Mouse (Mus musculus): ENCODE results near the gene Tmem120a. TPM values are rescaled to one million over a fixed set of nuclear protein-coding genes. Genes with fewer than 3 reads are reported as not detected.

Tmem120a gene
- 37.4 and 46.4 TPM in 2 replicates for polyA plus RNA-seq (2015; fragmentation: Nextera tagmentation; extraction: Ambion mirVana)

- ATAC-seq (ENCODE audit: low FRiP score, low TSS enrichment) (peak; percentile 97), DNase-seq (ENCODE audit: low spot score) (peak; percentile 98)
- no peaks in the 10 kb centered on the region for H3K27me3 ChIP-seq (ENCODE audit: control insufficient read depth, insufficient read depth, low read length)
- TF ChIP-seq EP300 (optimal IDR thresholded peaks at IDR 0.05) (no peak), CTCF (IDR thresholded peaks at IDR 0.05; ENCODE audit: low read depth) (peak; percentile 2; the same call in 1 of the 2 replicates)
- no peaks in the 10 kb centered on the region for H3K9me3 ChIP-seq (ENCODE audit: control insufficient read depth, low read length)
- H3K27ac ChIP-seq (replicated peaks), result peak within 1 kb of the TSS; percentile 79
- peak within 1 kb of the TSS; percentile 92 for H3K4me2 ChIP-seq (replicated peaks; ENCODE audit: low read depth)
- under 1% methylated on average over 58 of the region's 60 CpGs for WGBS
- H3K4me3 ChIP-seq (ENCODE audit: low read depth, low read length), result peak within 1 kb of the TSS; percentile 79
- 0 out of 2 replicates have a peak, but pooled peaks cover 3% of the 10 kb centered on the region for H3K36me3 ChIP-seq (ENCODE audit: control insufficient read depth, insufficient read depth, low read length)
- H3K4me1 ChIP-seq (replicated peaks; ENCODE audit: control insufficient read depth, insufficient read depth), result peaks cover 5% of the 10 kb centered on the region; the same call in 1 of the 2 replicates
- peak within 1 kb of the TSS; percentile 79 for H3K9ac ChIP-seq (ENCODE audit: low read length)
These were observed at the start of gene Tmem120a for GRCm38 (mm10) chr5:135743741-135744609. TSS of gene Tmem120a (minus strand) at chr5:135744448.

DNA sequence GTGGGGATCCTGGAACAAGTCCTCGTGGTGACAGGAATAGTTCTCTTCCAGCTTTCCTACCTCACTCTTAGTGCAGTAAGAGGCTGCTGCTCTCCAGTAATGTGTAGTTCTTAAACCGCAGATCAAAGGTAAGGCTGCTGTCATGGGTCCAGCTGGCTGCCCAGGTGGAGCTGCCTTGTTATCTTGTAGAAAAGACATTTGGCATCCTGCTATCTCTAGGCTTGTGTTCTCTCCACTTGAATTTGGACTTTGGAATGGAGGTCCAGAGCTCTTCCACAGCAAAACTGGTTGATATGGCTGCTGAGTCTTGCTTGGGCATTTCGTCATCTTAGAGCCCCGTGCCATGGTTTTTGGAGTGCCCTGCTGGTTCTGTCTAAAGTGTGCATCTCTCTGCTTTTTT is 38.7 kb upstream of the Tmem120a start:
- Histone ChIP-seq H3K4me3 (ENCODE audit: low read depth, low read length) (no peak overlapping the region), H3K36me3 (ENCODE audit: control insufficient read depth, insufficient read depth, low read length) (peaks cover 31% of the 10 kb centered on the region), H3K9me3 (ENCODE audit: control insufficient read depth, low read length) (no peaks in the 10 kb centered on the region), H3K9ac (ENCODE audit: low read length) (no peak overlapping the region), H3K27me3 (ENCODE audit: control insufficient read depth, insufficient read depth, low read length) (no peaks in the 10 kb centered on the region), H3K4me2 (replicated peaks; ENCODE audit: low read depth) (no peak overlapping the region), H3K4me1 (replicated peaks; ENCODE audit: control insufficient read depth, insufficient read depth) (0 out of 2 replicates have a peak, but pooled peaks cover 7% of the 10 kb centered on the region), H3K27ac (replicated peaks) (no peak overlapping the region)
- DNase-seq (ENCODE audit: low spot score) (no peak), ATAC-seq (ENCODE audit: low FRiP score, low TSS enrichment) (no peak)
- TF ChIP-seq CTCF (IDR thresholded peaks at IDR 0.05; ENCODE audit: low read depth), result no peak
- no peak for TF ChIP-seq EP300 (optimal IDR thresholded peaks at IDR 0.05)
- 77% methylated on average over 4 of the region's 4 CpGs for WGBS

GRCm38 (mm10) chr5:135780331-135780730 is 36.1 kb upstream of the Tmem120a start:
- no peak for ATAC-seq (ENCODE audit: low FRiP score, low TSS enrichment)
- no peak for DNase-seq (ENCODE audit: low spot score)
- Histone ChIP-seq H3K27ac (replicated peaks) (no peak overlapping the region), H3K4me1 (replicated peaks; ENCODE audit: control insufficient read depth, insufficient read depth) (0 out of 2 replicates have a peak, but pooled peaks cover 9% of the 10 kb centered on the region), H3K9me3 (ENCODE audit: control insufficient read depth, low read length) (no peaks in the 10 kb centered on the region), H3K27me3 (ENCODE audit: control insufficient read depth, insufficient read depth, low read length) (no peaks in the 10 kb centered on the region), H3K4me2 (replicated peaks; ENCODE audit: low read depth) (no peak overlapping the region), H3K4me3 (ENCODE audit: low read depth, low read length) (no peak overlapping the region), H3K36me3 (ENCODE audit: control insufficient read depth, insufficient read depth, low read length) (peaks cover 10% of the 10 kb centered on the region; the same call in 1 of the 2 replicates), H3K9ac (ENCODE audit: low read length) (peak overlapping the region; percentile 23; the same call in 1 of the 2 replicates)
- WGBS, result 64% methylated on average over 8 of the region's 8 CpGs
- no peak for TF ChIP-seq CTCF (IDR thresholded peaks at IDR 0.05; ENCODE audit: low read depth)
- TF ChIP-seq EP300 (optimal IDR thresholded peaks at IDR 0.05), result no peak

DNA sequence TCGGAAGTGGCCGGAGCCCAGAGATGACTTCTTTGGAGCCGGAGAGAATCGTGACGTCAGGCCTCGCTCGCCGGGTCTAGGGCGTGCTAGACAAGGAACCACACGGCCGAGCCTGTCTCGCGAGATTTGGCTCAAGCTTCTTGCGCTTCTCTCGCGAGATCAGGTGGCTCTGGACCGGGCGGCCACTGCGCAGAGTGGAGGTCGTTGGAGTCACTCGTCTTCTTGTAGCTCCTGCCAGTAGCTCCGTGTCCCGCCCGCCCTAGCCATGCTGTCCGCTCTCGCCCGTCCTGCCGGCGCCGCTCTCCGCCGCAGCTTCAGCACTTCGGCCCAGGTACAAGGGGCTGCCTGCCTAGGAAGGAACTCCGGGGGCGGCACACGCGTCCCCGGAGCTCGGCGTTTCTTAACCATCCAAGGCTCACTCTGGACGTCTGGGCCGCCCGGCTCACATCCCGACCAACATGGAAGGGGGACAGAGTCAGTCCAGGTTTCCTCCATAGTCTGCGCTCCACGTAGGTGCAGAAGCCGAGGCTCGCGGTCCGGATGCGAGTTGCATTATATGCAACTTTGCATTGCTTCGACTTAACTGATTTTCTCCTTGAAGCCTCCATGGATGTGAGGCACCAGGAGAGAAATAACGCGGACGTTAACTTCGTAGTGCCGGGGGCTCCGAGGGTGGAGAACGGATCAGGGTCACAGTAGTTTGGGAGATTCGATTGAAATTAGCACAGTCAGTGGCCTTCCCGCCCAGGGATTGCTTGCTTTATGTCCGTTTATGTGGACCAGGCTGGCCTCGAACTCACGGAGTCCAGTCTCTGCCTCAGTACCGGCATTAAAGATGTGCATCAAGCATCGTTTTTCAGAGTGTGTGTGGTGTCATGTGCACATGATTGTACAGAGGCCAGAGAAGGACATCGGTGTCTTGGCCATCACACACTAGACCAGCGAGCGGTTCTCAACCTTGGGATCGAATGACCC is 34.5 kb upstream of the Tmem120a start, which contains the start of gene Mdh2:
Gene Mdh2, plus strand, starts transcription at position 10 of the 975 bp plus-strand sequence.
- Histone ChIP-seq H3K27me3 (ENCODE audit: control insufficient read depth, insufficient read depth, low read length) (no peaks in the 10 kb centered on the region), H3K36me3 (ENCODE audit: control insufficient read depth, insufficient read depth, low read length) (peaks cover 3% of the 10 kb centered on the region; the same call in 1 of the 2 replicates), H3K9me3 (ENCODE audit: control insufficient read depth, low read length) (no peaks in the 10 kb centered on the region), H3K9ac (ENCODE audit: low read length) (peak within 1 kb of the TSS; percentile 96), H3K4me2 (replicated peaks; ENCODE audit: low read depth) (peak within 1 kb of the TSS; percentile 83), H3K4me3 (ENCODE audit: low read depth, low read length) (peak within 1 kb of the TSS; percentile 68), H3K4me1 (replicated peaks; ENCODE audit: control insufficient read depth, insufficient read depth) (0 out of 2 replicates have a peak, but pooled peaks cover 9% of the 10 kb centered on the region), H3K27ac (replicated peaks) (peak within 1 kb of the TSS; percentile 97)
- DNase-seq (ENCODE audit: low spot score), result peak; percentile 100
- peak; percentile 98 for ATAC-seq (ENCODE audit: low FRiP score, low TSS enrichment)
- under 1% methylated on average over 70 of the region's 70 CpGs for WGBS
- TF ChIP-seq CTCF (IDR thresholded peaks at IDR 0.05; ENCODE audit: low read depth) (no peak), EP300 (optimal IDR thresholded peaks at IDR 0.05) (peak; percentile 100)

DNA sequence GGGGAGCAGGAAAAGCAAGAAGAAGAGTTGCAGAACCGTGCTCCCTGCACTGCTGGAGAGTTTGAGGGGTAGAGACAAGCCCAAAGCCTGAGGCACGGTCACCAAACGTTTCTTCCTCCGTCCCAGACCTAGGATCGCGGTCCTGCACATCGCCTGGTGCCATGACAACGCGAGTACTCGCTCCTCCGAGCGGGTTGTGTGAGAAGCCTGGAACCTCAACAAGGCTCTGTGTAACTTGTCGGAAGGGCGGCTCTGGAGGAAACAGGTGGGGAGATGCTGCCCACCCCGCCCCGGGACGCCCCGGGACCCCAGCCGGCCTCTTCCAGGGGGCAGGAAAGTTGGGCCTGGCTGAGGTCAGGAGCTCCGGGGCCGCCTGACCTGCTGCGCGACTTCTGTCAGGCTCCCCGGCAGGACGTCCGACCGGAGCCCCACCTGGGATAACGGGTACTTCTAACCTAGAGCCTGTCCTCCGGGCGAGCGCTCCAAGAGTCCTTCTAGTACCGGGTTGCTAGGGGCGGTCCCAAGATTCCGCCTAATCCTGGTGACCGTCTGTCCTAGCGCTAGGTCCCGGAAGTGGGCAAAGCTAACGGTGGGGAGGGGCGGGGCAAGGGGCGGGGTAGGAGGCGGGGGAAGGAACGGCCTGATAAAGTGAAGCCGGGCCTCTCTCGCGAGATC is 33.7 kb upstream of the Tmem120a start, which contains the start of gene Styxl1:
Gene Styxl1, minus strand, starts transcription at position 590 of the 675 bp plus-strand sequence.
- peak within 1 kb of the TSS; percentile 83 for H3K4me2 ChIP-seq (replicated peaks; ENCODE audit: low read depth)
- WGBS, result under 1% methylated on average over 43 of the region's 45 CpGs
- peak within 1 kb of the TSS; percentile 97 for H3K27ac ChIP-seq (replicated peaks)
- no peak for DNase-seq (ENCODE audit: low spot score)
- H3K9ac ChIP-seq (ENCODE audit: low read length), result peak within 1 kb of the TSS; percentile 96
- H3K4me3 ChIP-seq (ENCODE audit: low read depth, low read length), result peak within 1 kb of the TSS; percentile 68
- no peaks in the 10 kb centered on the region for H3K27me3 ChIP-seq (ENCODE audit: control insufficient read depth, insufficient read depth, low read length)
- peak; percentile 22 for ATAC-seq (ENCODE audit: low FRiP score, low TSS enrichment)
- H3K9me3 ChIP-seq (ENCODE audit: control insufficient read depth, low read length), result no peaks in the 10 kb centered on the region
- 0 out of 2 replicates have a peak, but pooled peaks cover 9% of the 10 kb centered on the region for H3K4me1 ChIP-seq (replicated peaks; ENCODE audit: control insufficient read depth, insufficient read depth)
- no peak for TF ChIP-seq EP300 (optimal IDR thresholded peaks at IDR 0.05)
- no peak for TF ChIP-seq CTCF (IDR thresholded peaks at IDR 0.05; ENCODE audit: low read depth)
- H3K36me3 ChIP-seq (ENCODE audit: control insufficient read depth, insufficient read depth, low read length), result 0 out of 2 replicates have a peak, but pooled peaks cover 3% of the 10 kb centered on the region
